Mouse (Mus musculus) forebrain, embryonic 15.5 days (tissue): ENCODE results near the gene Itga3. TPM values are rescaled to one million over a fixed set of nuclear protein-coding genes. Genes with fewer than 3 reads are reported as not detected.

Source experiments
- ATAC-seq: fragments of 200-750 bp; cut with Nextera tagmentation; replicated peaks from 2 replicates; pipeline ENCODE4 v1.8.0; 2017; ENCODE audit warnings: mild to moderate bottlenecking, moderate TSS enrichment, moderate library complexity
- H3K27ac ChIP-seq: fragments of 300-500 bp; sonication (generic); replicated peaks from 2 replicates; pipeline ENCODE4 v1.5.1; 2015; ENCODE audit warnings: mild to moderate bottlenecking, inconsistent platforms
- H3K27me3 ChIP-seq: fragments of 300-500 bp; sonication (generic); 2 replicates; pipeline ENCODE4 v1.6.1; 2015; ENCODE audit warnings: inconsistent platforms
- H3K36me3 ChIP-seq: fragments of 300-500 bp; sonication (generic); 2 replicates; pipeline ENCODE4 v1.6.1; 2015; ENCODE audit warnings: mild to moderate bottlenecking, inconsistent platforms
- H3K4me1 ChIP-seq: fragments of 300-500 bp; sonication (generic); 2 replicates; pipeline ENCODE4 v1.6.1; 2015; ENCODE audit warnings: inconsistent platforms
- H3K4me2 ChIP-seq: fragments of 300-500 bp; sonication (generic); replicated peaks from 2 replicates; pipeline ENCODE4 v1.6.1; 2015; ENCODE audit warnings: mild to moderate bottlenecking, inconsistent platforms
- H3K4me3 ChIP-seq: fragments of 300-500 bp; sonication (generic); 2 replicates; pipeline ENCODE4 v1.5.1; 2015; ENCODE audit warnings: mild to moderate bottlenecking, inconsistent platforms
- H3K9ac ChIP-seq: fragments of 300-500 bp; sonication (generic); replicated peaks from 2 replicates; pipeline ENCODE4 v1.6.1; 2015; ENCODE audit warnings: mild to moderate bottlenecking, inconsistent platforms
- H3K9me3 ChIP-seq: fragments of 300-500 bp; sonication (generic); 2 replicates; pipeline ENCODE4 v1.6.1; 2016; ENCODE audit warnings: inconsistent platforms
- WGBS: fragments of 180-500 bp; shearing (Covaris S2); methylation state at CpG from one replicate; pipeline ENCODE4 v1.1.7; 2015; ENCODE audit warnings: mixed read lengths; 5-methylcytosine and 5-hydroxymethylcytosine counted together
- polyA plus RNA-seq: library from polyadenylated mRNA; unstranded; fragments of >200 nt; fragmentation: Nextera tagmentation; extraction: Ambion mirVana; gene quantifications from 2 replicates; pipeline ENCODE4 v1.2.1, GENCODE M21; 2015

Itga3 gene
- polyA plus RNA-seq, 1 experiment from 2014 or later = 6.9 TPM

GRCm38 (mm10) chr11:95088286-95088685, 11.7 kb upstream of the Itga3 start:
- Histone ChIP-seq H3K27ac (no peak overlapping the region), H3K4me3 (no peak overlapping the region), H3K9ac (no peak overlapping the region), H3K4me2 (no peak overlapping the region), H3K9me3 (no peaks in the 10 kb centered on the region), H3K36me3 (no peaks in the 10 kb centered on the region), H3K4me1 (no peaks in the 10 kb centered on the region), H3K27me3 (no peaks in the 10 kb centered on the region)
- no peak for ATAC-seq
- 63% methylated on average over 7 of the region's 7 CpGs for WGBS

- Histone ChIP-seq H3K4me3 (no peak overlapping the region), H3K4me2 (no peak overlapping the region), H3K27ac (no peak overlapping the region), H3K4me1 (no peaks in the 10 kb centered on the region), H3K9ac (no peak overlapping the region), H3K27me3 (no peaks in the 10 kb centered on the region), H3K9me3 (no peaks in the 10 kb centered on the region), H3K36me3 (no peaks in the 10 kb centered on the region)
- WGBS = 69% methylated on average over 17 of the region's 17 CpGs
- ATAC-seq = no peak
Observed at GRCm38 (mm10) chr11:95087301-95088228, 11.0 kb upstream of the Itga3 start.

GRCm38 (mm10) chr11:95086229-95086628, 9.6 kb upstream of the Itga3 start:
- Histone ChIP-seq H3K9me3 (no peaks in the 10 kb centered on the region), H3K36me3 (no peaks in the 10 kb centered on the region), H3K4me1 (no peaks in the 10 kb centered on the region), H3K27me3 (no peaks in the 10 kb centered on the region), H3K27ac (no peak overlapping the region), H3K4me2 (no peak overlapping the region), H3K4me3 (no peak overlapping the region), H3K9ac (no peak overlapping the region)
- ATAC-seq = no peak
- 48% methylated on average over 5 of the region's 5 CpGs for WGBS

- no peak for ATAC-seq
- Histone ChIP-seq H3K4me3 (no peak overlapping the region), H3K4me2 (no peak overlapping the region), H3K9me3 (no peaks in the 10 kb centered on the region), H3K27me3 (no peaks in the 10 kb centered on the region), H3K36me3 (no peaks in the 10 kb centered on the region), H3K9ac (no peak overlapping the region), H3K4me1 (no peaks in the 10 kb centered on the region), H3K27ac (no peak overlapping the region)
- 21% methylated on average over 5 of the region's 5 CpGs for WGBS
Observed at GRCm38 (mm10) chr11:95085710-95086109, 9.1 kb upstream of the Itga3 start.

GRCm38 (mm10) chr11:95084811-95085382, 8.3 kb upstream of the Itga3 start:
- WGBS = 33% methylated on average over 5 of the region's 5 CpGs
- Histone ChIP-seq H3K27me3 (no peaks in the 10 kb centered on the region), H3K4me1 (no peaks in the 10 kb centered on the region), H3K36me3 (no peaks in the 10 kb centered on the region), H3K27ac (no peak overlapping the region), H3K4me2 (no peak overlapping the region), H3K9me3 (no peaks in the 10 kb centered on the region), H3K4me3 (no peak overlapping the region), H3K9ac (no peak overlapping the region)
- ATAC-seq = no peak

- Histone ChIP-seq H3K4me1 (no peaks in the 10 kb centered on the region), H3K27ac (no peak overlapping the region), H3K9ac (no peak overlapping the region), H3K9me3 (no peaks in the 10 kb centered on the region), H3K4me3 (no peak overlapping the region), H3K27me3 (no peaks in the 10 kb centered on the region), H3K4me2 (no peak overlapping the region), H3K36me3 (no peaks in the 10 kb centered on the region)
- ATAC-seq = no peak
- WGBS = 31% methylated on average over 4 of the region's 4 CpGs
Observed at GRCm38 (mm10) chr11:95084175-95084574, 7.6 kb upstream of the Itga3 start.

GRCm38 (mm10) chr11:95082896-95083295, 6.3 kb upstream of the Itga3 start:
- WGBS = 92% methylated on average over 7 of the region's 7 CpGs
- Histone ChIP-seq H3K27me3 (peaks cover 13% of the 10 kb centered on the region), H3K4me2 (no peak overlapping the region), H3K9me3 (no peaks in the 10 kb centered on the region), H3K27ac (no peak overlapping the region), H3K36me3 (no peaks in the 10 kb centered on the region), H3K4me1 (no peaks in the 10 kb centered on the region), H3K4me3 (no peak overlapping the region), H3K9ac (no peak overlapping the region)
- no peak for ATAC-seq

GRCm38 (mm10) chr11:95080783-95081182, 4.2 kb upstream of the Itga3 start:
- Histone ChIP-seq H3K9ac (no peak overlapping the region), H3K4me2 (no peak overlapping the region), H3K27me3 (peaks cover 27% of the 10 kb centered on the region), H3K4me3 (no peak overlapping the region), H3K9me3 (no peaks in the 10 kb centered on the region), H3K27ac (no peak overlapping the region), H3K36me3 (no peaks in the 10 kb centered on the region), H3K4me1 (peaks cover 15% of the 10 kb centered on the region)
- WGBS = 82% methylated on average over 6 of the region's 6 CpGs
- ATAC-seq = no peak

- Histone ChIP-seq H3K9ac (no peak overlapping the region), H3K27ac (no peak overlapping the region), H3K4me2 (no peak overlapping the region), H3K4me1 (peaks cover 24% of the 10 kb centered on the region), H3K4me3 (no peak overlapping the region), H3K36me3 (no peaks in the 10 kb centered on the region), H3K9me3 (no peaks in the 10 kb centered on the region), H3K27me3 (peaks cover 37% of the 10 kb centered on the region)
- ATAC-seq = no peak
- WGBS = 85% methylated on average over 6 of the region's 6 CpGs
Observed at GRCm38 (mm10) chr11:95079256-95079875, 2.8 kb upstream of the Itga3 start.

- H3K4me1 ChIP-seq = peaks cover 24% of the 10 kb centered on the region
- no peaks in the 10 kb centered on the region for H3K36me3 ChIP-seq
- peaks cover 37% of the 10 kb centered on the region for H3K27me3 ChIP-seq
- WGBS = 74% methylated on average over 7 of the region's 7 CpGs
- H3K9me3 ChIP-seq = no peaks in the 10 kb centered on the region
- H3K4me2 ChIP-seq = no peak overlapping the region
- H3K27ac ChIP-seq = no peak overlapping the region
- H3K9ac ChIP-seq = no peak overlapping the region
- no peak for ATAC-seq
- H3K4me3 ChIP-seq = no peak overlapping the region
Observed at GRCm38 (mm10) chr11:95077956-95078355, 1.4 kb upstream of the Itga3 start.

GRCm38 (mm10) chr11:95076041-95076535, 513 bp downstream of the Itga3 start:
- Histone ChIP-seq H3K4me3 (peak overlapping the region; percentile 80), H3K27ac (peak overlapping the region; percentile 67), H3K4me2 (peak overlapping the region; percentile 100), H3K4me1 (peaks cover 24% of the 10 kb centered on the region), H3K9ac (peak overlapping the region; percentile 71), H3K36me3 (no peaks in the 10 kb centered on the region), H3K27me3 (peaks cover 37% of the 10 kb centered on the region), H3K9me3 (no peaks in the 10 kb centered on the region)
- under 1% methylated on average over 42 of the region's 42 CpGs for WGBS
- ATAC-seq = peak; percentile 64
